Mouse (Mus musculus): Measurements from ENCODE around the gene Actr10. TPM values are rescaled to one million over a fixed set of nuclear protein-coding genes. Genes with fewer than 3 reads are reported as not detected.
A peak's percentile ranks its signal among the peaks of the same experiment; 100 is the strongest.

Gene Actr10
- polyA plus RNA-seq (2015; fragmentation: Nextera tagmentation; extraction: Ambion mirVana): 131 and 147 TPM in 2 replicates

DNA sequence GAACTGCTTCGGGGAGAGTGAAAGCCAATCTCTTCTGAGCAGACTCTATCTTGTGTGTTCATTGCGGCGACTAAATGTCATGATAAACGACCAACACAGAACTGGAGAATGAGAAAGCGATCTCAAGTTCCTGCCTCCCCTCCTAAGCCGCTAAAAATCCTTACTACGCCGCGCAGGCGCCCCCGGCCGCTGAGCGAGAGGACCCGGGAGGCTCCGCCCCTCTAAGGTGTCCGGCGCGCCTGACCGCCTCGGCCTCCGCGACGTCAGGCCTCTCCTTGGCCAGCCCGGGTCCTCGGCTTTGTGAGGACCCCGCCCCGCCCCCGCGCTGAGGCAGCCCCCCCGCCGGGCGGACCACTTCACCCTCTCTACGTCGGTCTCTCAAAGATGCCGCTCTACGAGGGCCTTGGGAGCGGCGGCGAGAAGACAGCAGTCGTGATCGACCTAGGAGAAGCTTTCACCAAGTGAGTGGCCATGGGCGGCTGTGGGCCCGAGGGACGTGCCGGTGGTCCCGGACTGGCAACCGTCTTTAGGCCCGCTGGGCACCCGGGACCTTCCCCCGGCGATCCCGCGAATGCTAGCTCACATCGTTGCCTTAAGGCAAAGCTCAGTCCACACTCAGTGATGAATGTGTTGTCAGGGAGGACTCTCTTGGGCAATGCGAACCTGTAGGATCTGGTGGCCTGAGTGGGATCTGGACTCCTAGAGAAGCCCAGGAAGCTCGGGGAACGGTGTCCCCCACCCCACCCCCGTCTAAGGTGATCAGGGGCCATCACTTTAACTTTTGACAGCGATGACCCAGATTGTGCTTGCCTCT lies at the start of gene Actr10:
TSS of gene Actr10 (plus strand) at position 287 of the 814 bp plus-strand sequence.
- peak; percentile 91 for ATAC-seq (ENCODE audit: low read depth)
- Histone ChIP-seq H3K4me2 (peak within 1 kb of the TSS; percentile 80), H3K36me3 (peaks cover 13% of the 10 kb centered on the region), H3K9ac (peak within 1 kb of the TSS; percentile 88), H3K4me1 (replicated peaks) (peaks cover 15% of the 10 kb centered on the region), H3K9me3 (replicated peaks) (no peaks in the 10 kb centered on the region), H3K27ac (peak within 1 kb of the TSS; percentile 77), H3K27me3 (no peaks in the 10 kb centered on the region), H3K4me3 (replicated peaks) (peak within 1 kb of the TSS; percentile 90)
- peak; percentile 86 for DNase-seq
- WGBS (ENCODE audit: insufficient replicate concordance): under 1% methylated on average over 59 of the region's 59 CpGs

DNA sequence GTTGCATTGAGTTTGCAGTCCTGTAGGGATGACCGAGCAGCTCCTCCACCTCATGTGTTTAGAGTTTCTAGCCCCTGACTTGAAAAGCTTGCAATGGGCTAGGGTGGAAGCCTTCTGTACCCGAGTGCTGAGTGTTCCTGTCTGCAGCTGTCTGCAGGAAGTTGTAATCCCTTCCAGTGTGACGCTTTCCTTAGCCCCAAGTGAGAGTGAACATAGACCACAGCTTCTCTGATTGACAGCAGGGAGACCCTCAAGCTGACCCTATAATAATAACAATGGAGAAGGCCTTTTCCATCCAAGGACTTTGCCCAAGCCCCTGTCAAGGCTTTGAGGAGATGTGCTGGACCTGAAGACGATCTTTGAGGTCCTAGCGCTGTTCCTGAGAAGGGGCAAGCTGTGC lies 47.3 kb upstream of the Actr10 start:
- H3K36me3 ChIP-seq: peaks cover 9% of the 10 kb centered on the region; the same call in 1 of the 2 replicates

DNA sequence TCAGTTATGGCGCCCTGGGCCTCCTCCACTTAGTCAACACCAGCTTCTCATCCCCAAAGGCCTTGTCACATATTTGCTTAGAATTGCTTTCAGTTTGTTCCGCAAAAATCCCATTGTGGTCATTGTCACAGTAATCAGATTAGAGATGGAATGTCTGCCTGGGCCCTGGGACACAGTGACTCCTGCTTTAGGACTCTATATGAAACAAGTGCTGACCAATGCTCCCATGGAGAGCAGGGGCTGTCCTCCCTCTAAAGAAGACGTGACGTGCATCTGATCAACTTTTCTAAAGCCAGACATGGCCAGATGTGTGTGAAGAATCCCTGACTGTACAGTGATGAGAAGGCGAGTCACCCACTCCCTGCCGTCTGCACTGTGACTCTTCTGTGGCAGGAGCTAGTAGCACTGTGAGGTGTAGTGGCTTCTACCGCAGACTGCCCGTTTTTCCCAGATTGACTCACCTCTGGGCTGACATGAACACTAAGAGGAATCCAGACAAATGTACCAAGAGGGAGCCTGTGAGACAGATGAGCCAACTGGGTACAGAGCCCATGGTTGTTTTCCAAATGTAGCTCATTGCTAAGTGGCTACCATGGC lies 46.7 kb upstream of the Actr10 start:
- DNase-seq (no peak), ATAC-seq (ENCODE audit: low read depth) (no peak)
- H3K27me3 ChIP-seq: no peaks in the 10 kb centered on the region
- H3K36me3 ChIP-seq: peaks cover 9% of the 10 kb centered on the region; the same call in 1 of the 2 replicates
- H3K9me3 ChIP-seq (replicated peaks): no peaks in the 10 kb centered on the region
- 73% methylated on average over 8 of the region's 8 CpGs for WGBS (ENCODE audit: insufficient replicate concordance)
- no peaks in the 10 kb centered on the region for H3K4me1 ChIP-seq (replicated peaks)
- no peak overlapping the region for H3K9ac ChIP-seq
- H3K4me3 ChIP-seq (replicated peaks): no peak overlapping the region
- no peak overlapping the region for H3K4me2 ChIP-seq
- H3K27ac ChIP-seq: no peak overlapping the region

More for the DNA sequence above, 47.3 kb upstream of the Actr10 start:
- 67% methylated on average over 5 of the region's 5 CpGs for WGBS (ENCODE audit: insufficient replicate concordance)
- no peaks in the 10 kb centered on the region for H3K9me3 ChIP-seq (replicated peaks)
- no peak overlapping the region for H3K27ac ChIP-seq
- no peak overlapping the region for H3K9ac ChIP-seq
- H3K4me1 ChIP-seq (replicated peaks): no peaks in the 10 kb centered on the region
- H3K4me2 ChIP-seq: no peak overlapping the region
- DNase-seq (no peak), ATAC-seq (ENCODE audit: low read depth) (no peak)
- no peak overlapping the region for H3K4me3 ChIP-seq (replicated peaks)
- H3K27me3 ChIP-seq: no peaks in the 10 kb centered on the region

DNA sequence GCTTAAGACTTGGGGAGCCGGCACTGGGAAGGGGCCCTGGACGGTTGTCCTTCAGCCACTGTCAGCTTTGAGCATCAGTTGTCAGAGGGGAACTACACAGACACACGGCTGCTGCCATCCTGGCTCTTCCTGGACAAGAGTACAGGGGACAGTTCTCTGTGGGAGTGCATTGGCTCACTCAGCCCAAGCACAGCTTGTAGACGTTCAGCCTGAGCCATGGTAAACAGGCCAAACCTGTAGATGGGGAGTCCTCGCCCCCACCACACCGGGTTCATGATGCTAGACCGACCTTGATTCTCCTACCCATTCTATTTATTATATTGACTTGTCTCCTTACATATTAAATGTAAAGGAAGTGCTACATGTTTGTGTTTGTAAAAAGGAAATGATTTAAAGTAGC lies 42.4 kb upstream of the Actr10 start:
- DNase-seq (no peak), ATAC-seq (ENCODE audit: low read depth) (no peak)
- no peaks in the 10 kb centered on the region for H3K27me3 ChIP-seq
- H3K4me2 ChIP-seq: no peak overlapping the region
- no peak overlapping the region for H3K9ac ChIP-seq
- peaks cover 9% of the 10 kb centered on the region; the same call in 1 of the 2 replicates for H3K36me3 ChIP-seq
- 82% methylated on average over 7 of the region's 7 CpGs for WGBS (ENCODE audit: insufficient replicate concordance)
- no peaks in the 10 kb centered on the region for H3K4me1 ChIP-seq (replicated peaks)
- H3K9me3 ChIP-seq (replicated peaks): no peaks in the 10 kb centered on the region
- H3K27ac ChIP-seq: no peak overlapping the region
- no peak overlapping the region for H3K4me3 ChIP-seq (replicated peaks)

GRCm38 (mm10) chr12:70896068-70896467 lies 41.6 kb upstream of the Actr10 start:
- 76% methylated on average over 10 of the region's 10 CpGs for WGBS (ENCODE audit: insufficient replicate concordance)
- Histone ChIP-seq H3K27me3 (no peaks in the 10 kb centered on the region), H3K4me2 (no peak overlapping the region), H3K4me3 (replicated peaks) (no peak overlapping the region), H3K27ac (no peak overlapping the region), H3K9ac (no peak overlapping the region), H3K36me3 (peaks cover 2% of the 10 kb centered on the region; the same call in 1 of the 2 replicates), H3K9me3 (replicated peaks) (no peaks in the 10 kb centered on the region), H3K4me1 (replicated peaks) (no peaks in the 10 kb centered on the region)
- DNase-seq (no peak), ATAC-seq (ENCODE audit: low read depth) (no peak)

GRCm38 (mm10) chr12:70897434-70897833 lies 40.2 kb upstream of the Actr10 start:
- no peak overlapping the region for H3K4me3 ChIP-seq (replicated peaks)
- peaks cover 2% of the 10 kb centered on the region; the same call in 1 of the 2 replicates for H3K36me3 ChIP-seq
- 74% methylated on average over 8 of the region's 8 CpGs for WGBS (ENCODE audit: insufficient replicate concordance)
- ATAC-seq (ENCODE audit: low read depth): no peak
- no peak for DNase-seq
- H3K27ac ChIP-seq: no peak overlapping the region
- H3K27me3 ChIP-seq: no peaks in the 10 kb centered on the region
- no peak overlapping the region for H3K4me2 ChIP-seq
- H3K4me1 ChIP-seq (replicated peaks): no peaks in the 10 kb centered on the region
- no peak overlapping the region for H3K9ac ChIP-seq
- H3K9me3 ChIP-seq (replicated peaks): no peaks in the 10 kb centered on the region

- no peaks in the 10 kb centered on the region for H3K27me3 ChIP-seq
- DNase-seq (no peak), ATAC-seq (ENCODE audit: low read depth) (no peak)
- no peak overlapping the region for H3K9ac ChIP-seq
- H3K4me1 ChIP-seq (replicated peaks): no peaks in the 10 kb centered on the region
- peaks cover 2% of the 10 kb centered on the region; the same call in 1 of the 2 replicates for H3K36me3 ChIP-seq
- H3K9me3 ChIP-seq (replicated peaks): no peaks in the 10 kb centered on the region
- H3K27ac ChIP-seq: no peak overlapping the region
- WGBS (ENCODE audit: insufficient replicate concordance): 71% methylated on average over 8 of the region's 8 CpGs
- H3K4me3 ChIP-seq (replicated peaks): no peak overlapping the region
- H3K4me2 ChIP-seq: no peak overlapping the region
These were observed 39.2 kb upstream of the Actr10 start for GRCm38 (mm10) chr12:70898450-70898849.

- no peaks in the 10 kb centered on the region for H3K4me1 ChIP-seq (replicated peaks)
- no peaks in the 10 kb centered on the region for H3K36me3 ChIP-seq
- H3K27me3 ChIP-seq: no peaks in the 10 kb centered on the region
- DNase-seq: no peak
- H3K9ac ChIP-seq: no peak overlapping the region
- no peaks in the 10 kb centered on the region for H3K9me3 ChIP-seq (replicated peaks)
- no peak overlapping the region for H3K4me2 ChIP-seq
- H3K4me3 ChIP-seq (replicated peaks): no peak overlapping the region
- ATAC-seq (ENCODE audit: low read depth): no peak
- 77% methylated on average over 10 of the region's 10 CpGs for WGBS (ENCODE audit: insufficient replicate concordance)
- no peak overlapping the region for H3K27ac ChIP-seq
These were observed 33.2 kb upstream of the Actr10 start for GRCm38 (mm10) chr12:70904471-70904870.

- no peaks in the 10 kb centered on the region for H3K27me3 ChIP-seq
- DNase-seq (no peak), ATAC-seq (ENCODE audit: low read depth) (no peak)
- H3K36me3 ChIP-seq: no peaks in the 10 kb centered on the region
- H3K9ac ChIP-seq: no peak overlapping the region
- no peaks in the 10 kb centered on the region for H3K9me3 ChIP-seq (replicated peaks)
- no peak overlapping the region for H3K4me2 ChIP-seq
- 71% methylated on average over 9 of the region's 9 CpGs for WGBS (ENCODE audit: insufficient replicate concordance)
- no peak overlapping the region for H3K4me3 ChIP-seq (replicated peaks)
- H3K27ac ChIP-seq: no peak overlapping the region
- 0 out of 2 replicates have a peak, but pooled peaks cover 7% of the 10 kb centered on the region for H3K4me1 ChIP-seq (replicated peaks)
These were observed 30.8 kb upstream of the Actr10 start for GRCm38 (mm10) chr12:70906867-70907266.

DNA sequence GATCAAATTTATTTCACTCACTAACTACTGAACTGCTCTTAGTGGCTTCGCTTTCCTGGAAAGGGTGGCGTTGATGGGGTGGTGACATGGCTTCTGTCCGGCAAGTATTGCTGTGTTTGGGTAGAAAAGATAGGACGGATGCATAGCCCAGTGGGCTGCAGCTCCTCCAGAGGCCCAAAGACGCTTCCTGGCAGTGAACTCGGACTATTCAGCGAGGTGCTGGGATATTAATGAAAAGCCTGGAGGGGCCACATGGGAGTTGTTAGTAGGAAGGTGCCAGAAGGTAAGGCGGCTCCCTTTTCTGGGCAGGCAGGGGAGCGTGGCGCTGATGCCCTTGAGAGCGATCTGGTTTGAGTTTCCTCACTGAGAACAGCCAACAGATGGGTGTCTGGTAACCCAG lies 30.0 kb upstream of the Actr10 start:
- peaks cover 10% of the 10 kb centered on the region; the same call in 1 of the 2 replicates for H3K4me1 ChIP-seq (replicated peaks)
- no peaks in the 10 kb centered on the region for H3K9me3 ChIP-seq (replicated peaks)
- H3K4me2 ChIP-seq: no peak overlapping the region
- no peak overlapping the region for H3K9ac ChIP-seq
- no peaks in the 10 kb centered on the region for H3K27me3 ChIP-seq
- no peak overlapping the region for H3K27ac ChIP-seq
- no peak overlapping the region for H3K4me3 ChIP-seq (replicated peaks)
- H3K36me3 ChIP-seq: no peaks in the 10 kb centered on the region
- ATAC-seq (ENCODE audit: low read depth) (no peak), DNase-seq (no peak)
- WGBS (ENCODE audit: insufficient replicate concordance): 69% methylated on average over 11 of the region's 11 CpGs

GRCm38 (mm10) chr12:70908076-70908475 lies 29.6 kb upstream of the Actr10 start:
- Histone ChIP-seq H3K9me3 (replicated peaks) (no peaks in the 10 kb centered on the region), H3K4me1 (replicated peaks) (peaks cover 10% of the 10 kb centered on the region; the same call in 1 of the 2 replicates), H3K9ac (no peak overlapping the region), H3K4me3 (replicated peaks) (no peak overlapping the region), H3K27me3 (no peaks in the 10 kb centered on the region), H3K36me3 (no peaks in the 10 kb centered on the region), H3K4me2 (no peak overlapping the region), H3K27ac (no peak overlapping the region)
- DNase-seq: no peak
- ATAC-seq (ENCODE audit: low read depth): no peak
- WGBS (ENCODE audit: insufficient replicate concordance): 59% methylated on average over 4 of the region's 4 CpGs

Measured in liver, embryonic 13.5 days (tissue).